Mouse (Mus musculus): ENCODE measurements around the gene Mgat1. TPM values are rescaled to one million over a fixed set of nuclear protein-coding genes. Genes with fewer than 3 reads are reported as not detected.
"Not testable (repeated sequence)": the region's sequence is repeated elsewhere in the genome, so short reads cannot be mapped to it uniquely, and the experiment has no call there.

Gene Mgat1
- polyA plus RNA-seq, 1 experiment, result 6.7 TPM

DNA sequence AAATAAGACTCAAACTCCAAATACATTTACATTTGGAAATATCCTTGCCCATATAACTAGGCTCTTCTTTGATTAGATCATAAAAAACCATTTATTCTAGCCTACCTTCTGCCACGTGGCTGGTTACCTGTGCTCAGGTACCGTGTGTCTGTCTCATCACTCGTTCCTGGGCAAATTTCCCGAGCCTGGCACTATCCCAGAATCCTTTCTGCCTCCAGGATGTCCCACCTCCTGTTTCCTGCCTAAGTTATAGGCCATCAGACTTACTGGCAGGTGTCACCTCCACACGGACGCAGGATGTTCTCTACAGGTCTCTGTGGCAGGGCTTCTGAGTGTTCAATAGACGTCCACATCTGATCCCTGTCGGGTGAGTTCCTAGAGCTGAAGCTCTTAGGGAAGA is 21.1 kb downstream of the Mgat1 start:
- Histone ChIP-seq H3K4me1 (ENCODE audit: control insufficient read depth) (no peaks in the 10 kb centered on the region; the same call in 1 of the 2 replicates), H3K27me3 (ENCODE audit: control insufficient read depth) (no peaks in the 10 kb centered on the region), H3K4me3 (replicated peaks) (no peak overlapping the region), H3K9me3 (ENCODE audit: control insufficient read depth, low read length) (no peaks in the 10 kb centered on the region), H3K36me3 (ENCODE audit: control insufficient read depth) (peaks cover 54% of the 10 kb centered on the region)
- TF ChIP-seq GATA1 (IDR thresholded peaks at IDR 0.05; ENCODE audit: low read length) (no peak), TAL1 (IDR thresholded peaks at IDR 0.05; ENCODE audit: low read length) (no peak)

DNA sequence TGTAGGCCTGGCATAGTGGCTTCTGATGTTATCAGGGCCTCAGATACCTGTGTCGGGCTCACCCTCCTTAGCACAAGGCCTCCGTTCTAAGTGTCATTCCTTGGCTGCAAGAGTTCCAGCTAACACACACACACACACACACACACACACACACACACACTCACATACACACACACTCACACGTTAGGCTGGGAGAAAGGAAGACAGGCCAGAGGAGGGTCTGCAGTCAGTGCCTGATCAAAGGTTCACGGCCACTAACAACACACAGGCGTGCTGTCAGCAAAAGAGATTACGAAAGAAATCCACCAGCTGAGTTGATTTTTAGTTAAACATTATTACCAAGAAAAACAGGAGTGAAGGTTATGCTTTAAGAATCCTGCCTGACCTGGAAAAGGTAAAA is 22.7 kb downstream of the Mgat1 start:
- TF ChIP-seq TAL1 (IDR thresholded peaks at IDR 0.05; ENCODE audit: low read length) (no peak), GATA1 (IDR thresholded peaks at IDR 0.05; ENCODE audit: low read length) (no peak)
- no peaks in the 10 kb centered on the region for H3K4me1 ChIP-seq (ENCODE audit: control insufficient read depth)
- no peaks in the 10 kb centered on the region for H3K9me3 ChIP-seq (ENCODE audit: control insufficient read depth, low read length)
- no peaks in the 10 kb centered on the region for H3K27me3 ChIP-seq (ENCODE audit: control insufficient read depth)
- H3K4me3 ChIP-seq (replicated peaks), result no peak overlapping the region
- H3K36me3 ChIP-seq (ENCODE audit: control insufficient read depth), result peaks cover 38% of the 10 kb centered on the region

DNA sequence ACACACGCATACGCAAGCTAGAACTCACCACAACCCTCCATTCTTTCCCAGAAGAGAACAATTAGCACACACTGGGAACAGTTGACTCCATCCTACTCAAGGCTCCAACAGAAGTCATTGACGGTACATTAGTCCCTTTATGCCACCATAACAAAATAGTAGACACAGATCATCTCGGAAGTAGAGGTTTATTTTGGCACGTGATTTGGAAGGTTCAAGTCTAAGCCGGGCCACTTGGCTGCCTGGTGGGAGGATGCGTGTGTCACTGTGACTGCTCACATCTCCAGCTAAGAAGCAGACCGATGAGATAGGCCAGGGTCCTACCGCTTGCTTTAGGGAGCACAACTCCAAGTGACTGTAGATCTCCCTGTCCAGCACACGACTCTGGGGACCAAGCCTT is 23.3 kb downstream of the Mgat1 start:
- Histone ChIP-seq H3K4me1 (ENCODE audit: control insufficient read depth) (no peaks in the 10 kb centered on the region), H3K27me3 (ENCODE audit: control insufficient read depth) (no peaks in the 10 kb centered on the region), H3K9me3 (ENCODE audit: control insufficient read depth, low read length) (no peaks in the 10 kb centered on the region), H3K36me3 (ENCODE audit: control insufficient read depth) (peaks cover 31% of the 10 kb centered on the region), H3K4me3 (replicated peaks) (no peak overlapping the region)
- TF ChIP-seq GATA1 (IDR thresholded peaks at IDR 0.05; ENCODE audit: low read length), result no peak
- no peak for TF ChIP-seq TAL1 (IDR thresholded peaks at IDR 0.05; ENCODE audit: low read length)

DNA sequence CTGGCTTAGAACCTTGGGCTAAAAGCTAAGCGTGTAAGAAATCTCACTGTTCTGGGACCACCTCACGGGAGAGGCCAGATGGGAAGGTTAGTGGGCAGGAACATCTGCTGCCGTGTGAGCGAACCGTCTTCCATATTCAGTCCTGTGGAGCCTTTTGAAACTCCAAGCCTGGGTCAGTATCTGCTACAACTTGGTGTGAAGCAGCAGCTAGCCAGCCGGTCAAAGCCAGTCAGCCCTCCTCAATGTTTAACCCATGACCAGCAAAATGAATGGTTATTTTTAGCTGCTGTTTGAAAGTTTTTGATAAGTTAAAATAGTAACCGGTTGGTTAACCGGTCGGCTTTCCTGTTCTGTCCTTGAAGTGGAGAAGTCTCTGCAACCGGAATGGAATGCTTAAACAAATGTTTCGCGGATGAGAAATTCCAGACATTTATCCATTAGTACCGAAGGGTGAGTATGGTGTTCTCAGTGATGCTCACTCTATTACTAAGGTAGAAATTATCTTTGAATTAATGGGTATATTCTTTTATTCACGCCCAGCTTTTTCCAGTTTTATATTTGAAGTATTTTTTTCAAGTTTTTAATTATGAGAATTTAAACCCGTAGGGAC is 24.1 kb downstream of the Mgat1 start:
- peaks cover 24% of the 10 kb centered on the region for H3K36me3 ChIP-seq (ENCODE audit: control insufficient read depth)
- no peak for TF ChIP-seq GATA1 (IDR thresholded peaks at IDR 0.05; ENCODE audit: low read length)
- H3K4me1 ChIP-seq (ENCODE audit: control insufficient read depth), result no peaks in the 10 kb centered on the region
- H3K9me3 ChIP-seq (ENCODE audit: control insufficient read depth, low read length), result no peaks in the 10 kb centered on the region
- no peaks in the 10 kb centered on the region for H3K27me3 ChIP-seq (ENCODE audit: control insufficient read depth)
- no peak overlapping the region for H3K4me3 ChIP-seq (replicated peaks)

DNA sequence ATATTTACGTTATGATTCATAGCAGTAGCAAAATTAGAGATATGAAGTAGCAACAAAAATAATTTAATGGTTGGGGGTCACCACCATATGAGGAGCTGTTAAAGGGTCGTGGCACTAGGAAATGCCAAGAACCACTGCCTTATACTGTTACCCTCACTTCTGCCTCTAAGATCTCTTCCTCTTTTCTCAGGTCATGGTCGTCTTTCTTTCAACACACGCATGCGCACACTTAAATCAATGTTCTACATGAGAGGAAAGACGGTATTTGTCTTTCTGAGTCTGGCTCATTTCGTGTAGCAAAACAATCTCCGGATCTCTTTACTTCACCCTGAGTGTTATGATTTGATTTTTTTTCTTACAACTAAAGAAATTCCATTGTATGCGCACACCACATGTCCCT is 25.8 kb downstream of the Mgat1 start:
- Histone ChIP-seq H3K9me3 (ENCODE audit: control insufficient read depth, low read length) (no peaks in the 10 kb centered on the region), H3K4me3 (replicated peaks) (no peak overlapping the region), H3K36me3 (ENCODE audit: control insufficient read depth) (peaks cover 8% of the 10 kb centered on the region), H3K27me3 (ENCODE audit: control insufficient read depth) (no peaks in the 10 kb centered on the region), H3K4me1 (ENCODE audit: control insufficient read depth) (no peaks in the 10 kb centered on the region)
- no peak for TF ChIP-seq TAL1 (IDR thresholded peaks at IDR 0.05; ENCODE audit: low read length)
- no peak for TF ChIP-seq GATA1 (IDR thresholded peaks at IDR 0.05; ENCODE audit: low read length)

DNA sequence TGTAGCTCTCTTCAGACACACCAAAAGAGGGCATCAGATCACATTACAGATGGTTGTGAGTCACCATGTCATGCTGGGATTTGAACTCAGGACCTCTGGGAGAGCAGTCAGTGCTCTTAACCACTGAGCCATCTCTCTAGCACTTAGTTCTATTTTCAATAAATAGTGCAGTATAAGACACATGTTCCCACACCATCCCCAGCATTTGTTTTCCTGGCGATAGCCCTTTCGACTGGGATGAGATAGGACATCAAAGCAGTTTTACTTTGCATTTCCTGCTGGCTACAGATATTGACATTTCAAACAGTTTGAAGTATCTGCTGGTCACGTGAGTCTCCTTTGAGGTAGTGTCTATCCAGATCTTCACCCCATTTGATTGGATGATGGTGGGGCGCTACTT is 26.4 kb downstream of the Mgat1 start:
- H3K9me3 ChIP-seq (ENCODE audit: control insufficient read depth, low read length), result no peaks in the 10 kb centered on the region
- H3K27me3 ChIP-seq (ENCODE audit: control insufficient read depth), result no peaks in the 10 kb centered on the region
- H3K4me3 ChIP-seq (replicated peaks), result no peak overlapping the region
- peaks cover 3% of the 10 kb centered on the region for H3K36me3 ChIP-seq (ENCODE audit: control insufficient read depth)
- no peaks in the 10 kb centered on the region for H3K4me1 ChIP-seq (ENCODE audit: control insufficient read depth)
- TF ChIP-seq TAL1 (IDR thresholded peaks at IDR 0.05; ENCODE audit: low read length) (no peak), GATA1 (IDR thresholded peaks at IDR 0.05; ENCODE audit: low read length) (no peak)

DNA sequence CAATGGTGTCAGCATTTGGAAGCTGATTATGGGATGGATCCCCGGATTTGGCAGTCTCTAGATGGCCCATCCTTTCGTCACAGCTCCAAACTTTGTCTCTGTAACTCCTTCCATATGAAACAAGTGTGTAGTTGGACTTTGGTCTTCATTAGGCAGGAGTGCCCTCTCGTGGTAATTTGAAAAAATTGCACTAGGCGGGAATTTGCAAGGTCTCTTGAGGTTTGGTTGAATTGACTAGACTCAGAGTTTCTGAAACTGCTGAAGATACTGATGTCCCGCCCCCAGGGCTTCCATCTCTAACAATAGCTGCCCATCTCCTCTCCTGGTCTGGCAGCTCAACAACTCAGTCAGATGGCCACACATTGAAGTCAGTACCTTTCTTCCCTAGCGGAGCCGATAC is 27.3 kb downstream of the Mgat1 start:
- no peaks in the 10 kb centered on the region; the same call in 1 of the 2 replicates for H3K36me3 ChIP-seq (ENCODE audit: control insufficient read depth)
- H3K27me3 ChIP-seq (ENCODE audit: control insufficient read depth), result no peaks in the 10 kb centered on the region
- H3K9me3 ChIP-seq (ENCODE audit: control insufficient read depth, low read length), result no peaks in the 10 kb centered on the region
- H3K4me1 ChIP-seq (ENCODE audit: control insufficient read depth), result no peaks in the 10 kb centered on the region
- no peak for TF ChIP-seq TAL1 (IDR thresholded peaks at IDR 0.05; ENCODE audit: low read length)
- TF ChIP-seq GATA1 (IDR thresholded peaks at IDR 0.05; ENCODE audit: low read length), result no peak
- no peak overlapping the region for H3K4me3 ChIP-seq (replicated peaks)

DNA sequence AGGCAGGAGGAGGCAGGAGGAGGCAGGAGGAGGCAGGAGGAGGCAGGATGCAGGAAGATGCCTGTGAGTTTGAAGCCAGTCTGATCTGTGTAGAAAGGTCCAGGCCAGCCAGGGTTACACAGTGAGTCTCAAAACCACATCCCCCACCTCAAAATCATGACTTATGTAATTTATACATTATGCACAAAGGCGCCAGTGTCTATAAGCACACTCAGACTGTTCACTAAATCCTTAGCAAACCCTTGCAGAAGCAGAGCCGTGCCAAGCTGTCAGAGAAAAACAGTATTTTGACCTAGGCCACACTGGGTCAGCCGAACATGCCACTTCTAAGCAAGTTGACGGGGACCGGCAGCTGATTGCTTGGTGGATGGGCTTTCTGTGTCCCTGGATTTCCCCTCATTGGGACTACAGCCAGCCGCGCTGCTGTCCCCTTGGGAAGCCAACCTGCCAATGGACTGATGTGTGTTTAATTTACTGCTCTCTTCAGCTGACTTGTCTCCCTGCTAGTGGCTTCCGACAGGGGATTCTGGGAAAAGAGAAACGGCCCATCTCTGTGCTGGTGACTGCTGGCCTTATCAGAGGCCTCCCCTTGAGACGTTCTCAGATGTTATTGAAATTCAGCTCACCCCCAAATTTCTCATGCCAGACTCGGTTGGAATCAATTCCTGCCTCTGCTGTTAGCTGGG is 30.0 kb downstream of the Mgat1 start:
- TF ChIP-seq TAL1 (IDR thresholded peaks at IDR 0.05; ENCODE audit: low read length) (no peak), GATA1 (IDR thresholded peaks at IDR 0.05; ENCODE audit: low read length) (no peak)
- H3K27me3 ChIP-seq (ENCODE audit: control insufficient read depth), result no peaks in the 10 kb centered on the region
- H3K4me1 ChIP-seq (ENCODE audit: control insufficient read depth), result no peaks in the 10 kb centered on the region
- H3K36me3 ChIP-seq (ENCODE audit: control insufficient read depth), result no peaks in the 10 kb centered on the region
- no peak overlapping the region for H3K4me3 ChIP-seq (replicated peaks)
- H3K9me3 ChIP-seq (ENCODE audit: control insufficient read depth, low read length), result no peaks in the 10 kb centered on the region

DNA sequence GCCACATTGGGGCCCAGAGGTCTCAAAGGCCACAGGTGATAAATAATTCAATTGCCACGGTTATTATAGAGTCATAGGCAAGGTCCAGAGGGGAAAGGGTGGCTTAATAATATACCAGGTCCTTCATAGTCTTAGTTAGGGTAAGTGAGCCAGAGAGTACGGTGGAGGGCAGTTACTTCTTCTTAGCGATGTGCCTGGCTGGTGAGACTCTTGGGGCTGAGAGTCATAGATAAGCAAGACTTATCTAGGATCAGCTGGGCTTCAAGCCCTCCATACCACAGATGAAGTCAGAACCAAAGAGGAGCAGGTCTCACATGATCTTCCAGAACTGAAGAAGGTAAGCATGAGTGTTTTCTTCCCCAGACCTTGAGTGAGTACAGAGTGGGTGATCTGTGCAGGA is 34.2 kb downstream of the Mgat1 start, which contains the start of gene Olfr1393:
Gene Olfr1393 (plus strand): TSS at position 83 of the 400 bp plus-strand sequence.
- no peaks in the 10 kb centered on the region for H3K9me3 ChIP-seq (ENCODE audit: control insufficient read depth, low read length)
- H3K36me3 ChIP-seq (ENCODE audit: control insufficient read depth), result no peaks in the 10 kb centered on the region
- TF ChIP-seq TAL1 (IDR thresholded peaks at IDR 0.05; ENCODE audit: low read length) (no peak), GATA1 (IDR thresholded peaks at IDR 0.05; ENCODE audit: low read length) (no peak)
- H3K27me3 ChIP-seq (ENCODE audit: control insufficient read depth), result no peaks in the 10 kb centered on the region
- no peak within 1 kb of the TSS for H3K4me3 ChIP-seq (replicated peaks)
- H3K4me1 ChIP-seq (ENCODE audit: control insufficient read depth), result no peaks in the 10 kb centered on the region

DNA sequence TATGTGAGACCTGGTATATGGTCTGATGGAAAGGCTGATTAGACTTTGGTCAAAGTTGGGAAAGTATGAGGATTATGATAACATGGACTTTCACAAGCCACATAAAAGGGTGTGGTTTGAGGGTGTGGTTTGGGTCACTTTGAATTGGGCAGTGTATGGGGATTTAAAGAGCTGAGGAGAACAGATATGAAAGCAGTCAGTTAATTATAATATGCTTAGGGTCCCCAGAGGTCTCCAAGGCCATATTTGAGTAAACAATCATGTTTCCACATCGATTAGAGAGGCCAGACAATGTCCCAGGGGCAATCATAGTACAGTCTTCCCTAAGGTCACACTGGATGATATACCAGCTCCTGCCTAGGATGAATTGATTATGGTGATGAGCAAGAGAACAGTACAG is 41.0 kb downstream of the Mgat1 start, which contains the start of gene Olfr1392:
Gene Olfr1392 (plus strand): TSS at position 301 of the 400 bp plus-strand sequence.
- not testable (repeated sequence) for H3K4me3 ChIP-seq (replicated peaks); H3K27me3 ChIP-seq (ENCODE audit: control insufficient read depth); H3K9me3 ChIP-seq (ENCODE audit: control insufficient read depth, low read length); H3K4me1 ChIP-seq (ENCODE audit: control insufficient read depth); H3K36me3 ChIP-seq (ENCODE audit: control insufficient read depth)
